Mouse (Mus musculus) liver, adult 2 months (tissue): ENCODE data around the gene Pde4d. TPM values are rescaled to one million over a fixed set of nuclear protein-coding genes. Genes with fewer than 3 reads are reported as not detected.

Experiments
- DNase-seq: peaks from one replicate; pipeline ENCODE4 v3.0.0-alpha.2; 2011; ENCODE audit warnings: low read depth, low spot score; ENCODE audit errors: extremely low read depth
- H3K27ac ChIP-seq: fragments of 200-500 bp; replicated peaks from 2 replicates; pipeline ENCODE4 v1.5.1; 2012; ENCODE audit warnings: low read depth, mild to moderate bottlenecking, control low read depth, inconsistent platforms, low read length; ENCODE audit not compliant: insufficient read depth
- H3K27me3 ChIP-seq: fragments of 200-500 bp; 2 replicates; pipeline ENCODE4 v1.6.1; 2012; ENCODE audit warnings: mild to moderate bottlenecking, moderate library complexity, low read length, inconsistent platforms; ENCODE audit not compliant: control insufficient read depth, insufficient read depth
- H3K36me3 ChIP-seq: fragments of 200-500 bp; 2 replicates; pipeline ENCODE4 v1.6.1; 2012; ENCODE audit warnings: low read length, inconsistent platforms; ENCODE audit not compliant: control insufficient read depth, insufficient read depth
- H3K4me1 ChIP-seq: fragments of 200-500 bp; 2 replicates; pipeline ENCODE4 v1.6.1; 2011; ENCODE audit warnings: low read length; ENCODE audit not compliant: control insufficient read depth, insufficient read depth
- H3K4me3 ChIP-seq: fragments of 200-500 bp; 2 replicates; pipeline ENCODE4 v1.5.1; 2011; ENCODE audit warnings: low read depth, mild to moderate bottlenecking, control low read depth, low read length, moderate library complexity; ENCODE audit not compliant: insufficient read depth
- H3K79me2 ChIP-seq: fragments of 200-500 bp; 2 replicates; pipeline ENCODE4 v1.6.1; 2012; ENCODE audit warnings: inconsistent platforms, mild to moderate bottlenecking, low read length, moderate library complexity; ENCODE audit not compliant: control insufficient read depth, insufficient read depth
- H3K9ac ChIP-seq: fragments of 200-500 bp; 2 replicates; pipeline ENCODE4 v1.6.1; 2012; ENCODE audit warnings: low read depth, mild to moderate bottlenecking, control low read depth, inconsistent platforms, low read length
- CTCF ChIP-seq: fragments of 200-500 bp; IDR thresholded peaks from 2 replicates; pipeline ENCODE4 v1.5.1; 2011; ENCODE audit warnings: low read depth, low read length, control low read depth
- POLR2A ChIP-seq: fragments of 200-500 bp; IDR thresholded peaks from 2 replicates; pipeline ENCODE4 v1.6.1; 2011; ENCODE audit warnings: low read length, control low read depth; ENCODE audit not compliant: insufficient read depth; ENCODE audit errors: extremely low read depth
- WGBS: fragments of 180-500 bp; shearing (Covaris S2); methylation state at CpG from one replicate; pipeline ENCODE4 v1.1.7; 2018; 5-methylcytosine and 5-hydroxymethylcytosine counted together
- polyA plus RNA-seq: library from polyadenylated mRNA; depleted of rRNA; stranded (reverse); fragments of >200 nt; gene quantifications from 2 replicates; pipeline ENCODE4 v1.2.3, GENCODE M21; 2012; rRNA removed
- total RNA-seq: library from RNA; depleted of rRNA; stranded (reverse); fragments of >200 nt; gene quantifications from 2 replicates; pipeline ENCODE4 v1.2.3, GENCODE M21; 2014; rRNA removed

Gene Pde4d
- 12.9 and 13.6 TPM in 2 replicates for total RNA-seq
- 2.3 and 2.6 TPM in 2 replicates for polyA plus RNA-seq

DNA sequence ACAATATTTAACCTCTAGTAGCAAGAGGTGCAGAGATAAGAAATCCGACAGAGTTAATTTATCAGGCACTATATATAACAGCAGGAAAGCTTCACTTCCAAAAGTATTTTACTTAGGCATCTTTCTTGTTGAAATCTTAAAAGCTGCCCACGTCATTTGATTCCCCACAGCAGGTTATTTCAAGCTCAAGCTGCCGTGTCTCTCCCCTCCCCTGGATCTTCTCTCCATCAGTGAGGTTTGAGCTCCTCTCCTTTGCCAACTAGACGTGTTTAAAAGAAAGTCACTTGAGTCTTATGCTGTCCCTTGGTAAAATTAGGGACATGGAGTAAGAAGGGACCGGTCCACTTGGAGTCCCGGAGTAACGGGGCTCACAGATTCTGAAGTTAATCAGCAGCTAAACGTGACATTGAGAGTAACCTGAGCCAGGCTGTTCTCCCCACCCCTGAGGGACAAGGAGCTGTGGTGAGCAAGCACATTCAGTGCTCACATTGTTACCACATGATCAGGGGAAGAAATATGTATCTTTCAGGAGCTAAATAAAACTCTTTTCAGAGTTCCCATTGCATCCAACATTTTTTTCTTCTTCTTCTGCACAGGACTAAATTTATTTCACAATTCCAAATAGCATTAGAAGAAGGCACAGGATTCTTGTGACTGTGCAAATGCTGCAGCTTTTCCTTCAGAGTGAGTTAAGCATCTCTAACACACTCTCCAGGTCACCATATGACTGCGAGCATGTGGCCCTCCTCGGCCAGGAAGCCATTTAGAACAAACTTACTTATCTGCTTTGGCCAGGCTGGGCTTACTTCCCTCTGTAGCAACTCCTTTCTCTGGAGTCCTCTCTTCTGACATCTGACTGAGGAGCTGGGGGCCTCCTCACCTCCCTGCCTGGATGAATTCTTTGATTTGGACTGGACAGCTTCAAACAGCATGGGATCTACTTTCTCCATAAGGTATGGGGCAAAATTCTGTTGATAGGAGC is at the start of gene Pde4d:
Gene Pde4d, plus strand, starts transcription at position 833 of the 982 bp plus-strand sequence.
- no peak within 1 kb of the TSS for H3K27ac ChIP-seq
- WGBS: 14% methylated on average over 10 of the region's 10 CpGs
- peak; percentile 48 for DNase-seq

DNA sequence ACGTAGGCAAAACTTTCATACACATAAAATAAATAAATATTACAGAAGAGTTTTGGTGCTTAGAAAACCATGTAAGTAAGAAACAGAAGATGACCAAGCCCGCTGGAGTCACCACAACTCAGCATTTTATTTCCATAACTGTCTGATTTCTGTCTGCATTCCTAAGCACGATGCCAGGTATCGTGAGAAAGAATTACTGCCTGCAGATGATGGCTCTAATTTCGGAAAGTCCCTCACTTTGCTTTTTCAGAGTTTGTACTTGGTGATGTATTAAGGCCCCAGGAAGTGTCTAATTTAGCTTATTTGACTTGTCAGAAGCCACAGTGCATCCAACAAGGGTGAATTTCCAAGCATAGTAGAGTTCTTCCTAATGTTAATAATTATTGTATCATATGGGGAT is 46.6 kb upstream of the Pde4d start:
- WGBS: 93% methylated on average over 5 of the region's 5 CpGs
- no peaks in the 10 kb centered on the region for H3K4me1 ChIP-seq
- no peaks in the 10 kb centered on the region for H3K79me2 ChIP-seq
- no peak overlapping the region for H3K27ac ChIP-seq
- no peak overlapping the region for H3K4me3 ChIP-seq
- no peak overlapping the region for H3K9ac ChIP-seq
- no peak for DNase-seq
- no peaks in the 10 kb centered on the region for H3K27me3 ChIP-seq
- no peaks in the 10 kb centered on the region for H3K36me3 ChIP-seq
- TF ChIP-seq CTCF (no peak), POLR2A (no peak)

More for the DNA sequence above, at the start of gene Pde4d:
- Histone ChIP-seq H3K4me3 (no peak within 1 kb of the TSS), H3K4me1 (peaks cover 5% of the 10 kb centered on the region), H3K36me3 (no peaks in the 10 kb centered on the region), H3K27me3 (no peaks in the 10 kb centered on the region), H3K79me2 (no peaks in the 10 kb centered on the region), H3K9ac (no peak within 1 kb of the TSS)
- TF ChIP-seq POLR2A (no peak), CTCF (no peak)

- WGBS: 93% methylated on average over 4 of the region's 4 CpGs
- H3K4me1 ChIP-seq: no peaks in the 10 kb centered on the region
- no peaks in the 10 kb centered on the region for H3K36me3 ChIP-seq
- no peak overlapping the region for H3K4me3 ChIP-seq
- DNase-seq: no peak
- no peaks in the 10 kb centered on the region for H3K27me3 ChIP-seq
- TF ChIP-seq POLR2A: no peak
- no peak for TF ChIP-seq CTCF
- no peaks in the 10 kb centered on the region for H3K79me2 ChIP-seq
- no peak overlapping the region for H3K27ac ChIP-seq
- no peak overlapping the region for H3K9ac ChIP-seq
Measured at GRCm38 (mm10) chr13:108404372-108404771, 45.4 kb upstream of the Pde4d start.

DNA sequence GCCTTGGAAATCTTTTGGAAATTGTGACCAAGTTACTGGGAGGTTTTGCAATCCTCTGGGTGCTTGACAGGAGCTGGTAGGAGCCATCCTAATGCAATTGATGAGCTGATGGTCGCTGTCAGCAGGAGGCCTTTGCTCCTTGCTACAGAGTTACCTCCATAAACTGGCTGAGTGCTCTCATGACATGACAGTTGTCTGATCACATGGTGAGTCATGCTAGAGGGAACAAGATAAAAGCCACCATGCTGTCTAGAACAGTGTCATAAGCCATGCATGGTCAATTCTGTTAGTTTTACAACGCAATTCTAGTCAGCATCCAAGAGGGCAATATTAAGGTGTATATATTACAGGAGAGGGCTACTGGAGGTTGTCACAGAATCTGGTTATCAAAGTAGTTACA is 34.3 kb upstream of the Pde4d start:
- no peak for TF ChIP-seq CTCF
- no peak for TF ChIP-seq POLR2A
- H3K4me1 ChIP-seq: no peaks in the 10 kb centered on the region
- DNase-seq: no peak
- H3K79me2 ChIP-seq: no peaks in the 10 kb centered on the region
- WGBS: 78% methylated on average over 2 of the region's 2 CpGs
- H3K27ac ChIP-seq: no peak overlapping the region
- no peak overlapping the region for H3K9ac ChIP-seq
- no peak overlapping the region for H3K4me3 ChIP-seq
- no peaks in the 10 kb centered on the region for H3K36me3 ChIP-seq
- H3K27me3 ChIP-seq: no peaks in the 10 kb centered on the region

DNA sequence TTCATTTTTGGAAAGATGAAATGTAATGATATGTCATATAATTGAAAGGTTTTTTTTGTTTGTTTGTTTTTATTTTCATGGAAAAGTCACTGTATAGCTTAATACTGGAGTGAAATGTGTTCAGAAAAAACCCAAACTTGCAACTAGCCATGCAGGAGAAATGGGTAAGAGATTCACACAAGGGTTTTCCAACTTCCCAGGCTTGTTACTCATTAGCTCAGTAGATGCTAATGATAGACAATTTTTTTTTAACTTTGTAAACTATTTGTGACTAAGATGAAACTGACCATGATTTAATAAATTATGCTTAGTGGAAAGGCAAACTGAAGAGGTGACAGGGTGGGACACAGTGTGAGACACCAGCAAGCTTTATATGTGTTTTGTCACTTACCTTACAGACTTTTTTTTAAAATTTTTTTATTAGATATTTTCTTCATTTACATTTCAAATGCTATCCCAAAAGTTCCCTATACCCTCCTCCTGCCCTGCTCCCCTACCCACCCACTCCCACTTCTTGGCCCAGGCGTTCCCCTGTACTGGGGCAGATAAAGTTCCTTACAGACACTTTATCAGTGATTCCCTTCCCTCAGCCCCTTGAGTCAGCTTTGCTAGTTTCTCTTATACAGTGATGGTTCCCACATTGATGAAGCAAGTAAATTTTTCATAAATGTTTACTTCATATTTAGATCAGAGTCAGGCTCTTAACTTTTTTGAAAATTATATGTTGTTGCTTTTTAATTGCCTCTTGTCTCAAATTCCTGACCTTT is 30.8 kb upstream of the Pde4d start:
- no peaks in the 10 kb centered on the region for H3K27me3 ChIP-seq
- no peak overlapping the region for H3K4me3 ChIP-seq
- DNase-seq: no peak
- no peak overlapping the region for H3K9ac ChIP-seq
- H3K27ac ChIP-seq: no peak overlapping the region
- no peaks in the 10 kb centered on the region for H3K36me3 ChIP-seq
- no peak for TF ChIP-seq CTCF
- TF ChIP-seq POLR2A: no peak
- H3K4me1 ChIP-seq: no peaks in the 10 kb centered on the region
- no peaks in the 10 kb centered on the region for H3K79me2 ChIP-seq
- 87% methylated on average over 1 of the region's 1 CpGs for WGBS
